ENCODE assay signal across 9 mouse cellular contexts in genomic region chr2:35514051-35514892, GRCm38 (mm10). TPM values are rescaled to one million over a fixed set of nuclear protein-coding genes. Genes with fewer than 3 reads are reported as not detected.
DNase-seq lines count a peak whose midpoint lies in the region; ATAC-seq lines count a peak whose summit lies in the region.
"Had no signal": no experiment of that assay in that cellular context is flagged by ENCODE, and none has a peak within 500 bp of the region (broad histone marks: within the 10 kb centered on the region; RNA-seq: fewer than 3 reads in every experiment).

No protein-coding gene starts in this region.

- H3K36me3 ChIP-seq in forebrain, embryonic 13.5 days (ENCODE audit: poor library complexity, severe bottlenecking), result no peaks in the 10 kb centered on the region
- H3K36me3 ChIP-seq in midbrain, embryonic 16.5 days (ENCODE audit: control insufficient read depth, insufficient read depth, low read length), result no peaks in the 10 kb centered on the region
- H3K36me3 ChIP-seq: G1E had no signal

- H3K4me3 ChIP-seq in forebrain, embryonic 13.5 days, result no peak overlapping the region
- no peak overlapping the region for H3K4me3 ChIP-seq in midbrain, embryonic 16.5 days (ENCODE audit: low read depth, low read length)

- intact Hi-C loops in heart, postnatal 14 days (cut with DNase I), result loop anchor here (5.0 kb wide), 1 partner anchor 117 kb away; the partner anchor contains the start of gene 4930402F06Rik

- 39% methylated on average over 14 of the region's 14 CpGs for WGBS in forebrain, embryonic 13.5 days
- 46% methylated on average over 14 of the region's 14 CpGs for WGBS in midbrain, embryonic 16.5 days

- DNase-seq in retina, postnatal 1 day, result peak; percentile 85
- no peak for DNase-seq in retina, embryonic 14.5 days (ENCODE audit: low spot score)
- DNase-seq in heart, postnatal 14 days, result peak; percentile 85 to 86
- DNase-seq in kidney, postnatal 36 days, result peak; percentile 76 to 83
- no peak for DNase-seq in thymus, postnatal 36 days
- no peak for DNase-seq in cerebellum, adult 9-10 months

- H3K4me1 ChIP-seq in forebrain, embryonic 13.5 days, result peaks cover 12% of the 10 kb centered on the region
- no peaks in the 10 kb centered on the region for H3K4me1 ChIP-seq in midbrain, embryonic 16.5 days (ENCODE audit: control insufficient read depth, insufficient read depth, low read length)

- 0 out of 2 replicates have a peak overlapping the region, but pooled peaks have one; percentile 5 for H3K9ac ChIP-seq in forebrain, embryonic 13.5 days
- no peak overlapping the region for H3K9ac ChIP-seq in midbrain, embryonic 16.5 days (ENCODE audit: low read depth, low read length)

- no peaks in the 10 kb centered on the region; the same call in 1 of the 2 replicates for H3K9me3 ChIP-seq in forebrain, embryonic 13.5 days (replicated peaks)
- H3K9me3 ChIP-seq in midbrain, embryonic 16.5 days (replicated peaks; ENCODE audit: control insufficient read depth, low read length, poor library complexity, severe bottlenecking), result no peaks in the 10 kb centered on the region

- peak overlapping the region; percentile 54 for H3K27ac ChIP-seq in forebrain, embryonic 13.5 days
- H3K27ac ChIP-seq in midbrain, embryonic 16.5 days (ENCODE audit: low read length), result peak overlapping the region; percentile 55; the same call in 1 of the 2 replicates

- H3K4me2 ChIP-seq in forebrain, embryonic 13.5 days, result no peak overlapping the region
- no peak overlapping the region for H3K4me2 ChIP-seq in midbrain, embryonic 16.5 days (ENCODE audit: low read length)

- no peaks in the 10 kb centered on the region for H3K27me3 ChIP-seq in forebrain, embryonic 13.5 days
- no peaks in the 10 kb centered on the region for H3K27me3 ChIP-seq in midbrain, embryonic 16.5 days (ENCODE audit: control insufficient read depth, insufficient read depth, low read depth, low read length)

- ATAC-seq in forebrain, embryonic 13.5 days, result peak; percentile 81
- peak; percentile 51; the same call in 1 of the 2 replicates for ATAC-seq in midbrain, embryonic 16.5 days

RNA-seq across cellular contexts. Expression of gene Dab2ip, which starts 43.8 kb away (rescaled TPM):
- 27.4 and 27.6 TPM in 2 replicates for polyA plus RNA-seq in forebrain, embryonic 13.5 days (2015; fragmentation: Nextera tagmentation; extraction: Ambion mirVana)
- total RNA-seq in heart, postnatal 14 days (2021), result 10 to 100 TPM; 51.1 to 55.8 TPM
- 33.2 and 46.1 TPM in 2 replicates for polyA plus RNA-seq in midbrain, embryonic 16.5 days (2015; fragmentation: Nextera tagmentation; extraction: Ambion mirVana)

RNA-seq across cellular contexts. Expression of gene Ggta1, which starts 51.2 kb away (rescaled TPM):
- polyA plus RNA-seq in forebrain, embryonic 13.5 days (2015; fragmentation: Nextera tagmentation; extraction: Ambion mirVana), result 4.1 and 4.7 TPM in 2 replicates
- 10 to 100 TPM; 25.1 to 26.3 TPM for total RNA-seq in heart, postnatal 14 days (2021)
- 6.1 and 6.4 TPM in 2 replicates for polyA plus RNA-seq in midbrain, embryonic 16.5 days (2015; fragmentation: Nextera tagmentation; extraction: Ambion mirVana)

Comparison
In these comparisons a context has a peak if more than half of its experiments do, and no peak if none do; other contexts are left out.
1. DNase-seq: peak in retina, postnatal 1 day (single experiment), heart, postnatal 14 days (2 of 2) and kidney, postnatal 36 days (2 of 2); none in retina, embryonic 14.5 days (single experiment), thymus, postnatal 36 days (0 of 2) and cerebellum, adult 9-10 months (single experiment).